ENCODE assay signal across 8 mouse cellular contexts in the genomic region with DNA sequence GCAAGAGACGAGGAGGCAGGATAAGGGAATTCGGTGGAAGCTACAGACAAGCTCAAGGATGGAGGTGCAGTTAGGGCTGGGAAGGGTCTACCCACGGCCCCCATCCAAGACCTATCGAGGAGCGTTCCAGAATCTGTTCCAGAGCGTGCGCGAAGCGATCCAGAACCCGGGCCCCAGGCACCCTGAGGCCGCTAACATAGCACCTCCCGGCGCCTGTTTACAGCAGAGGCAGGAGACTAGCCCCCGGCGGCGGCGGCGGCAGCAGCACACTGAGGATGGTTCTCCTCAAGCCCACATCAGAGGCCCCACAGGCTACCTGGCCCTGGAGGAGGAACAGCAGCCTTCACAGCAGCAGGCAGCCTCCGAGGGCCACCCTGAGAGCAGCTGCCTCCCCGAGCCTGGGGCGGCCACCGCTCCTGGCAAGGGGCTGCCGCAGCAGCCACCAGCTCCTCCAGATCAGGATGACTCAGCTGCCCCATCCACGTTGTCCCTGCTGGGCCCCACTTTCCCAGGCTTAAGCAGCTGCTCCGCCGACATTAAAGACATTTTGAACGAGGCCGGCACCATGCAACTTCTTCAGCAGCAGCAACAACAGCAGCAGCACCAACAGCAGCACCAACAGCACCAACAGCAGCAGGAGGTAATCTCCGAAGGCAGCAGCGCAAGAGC. TPM values are rescaled to one million over a fixed set of nuclear protein-coding genes. Genes with fewer than 3 reads are reported as not detected.
DNase-seq lines count a peak whose midpoint lies in the region; ATAC-seq and TF ChIP-seq lines count a peak whose summit lies in the region.

No protein-coding gene starts in this region.

- 19% methylated on average over 30 of the region's 30 CpGs for WGBS in intestine, embryonic 16.5 days
- WGBS in liver, postnatal 0 days (ENCODE audit: insufficient replicate concordance), result 25% methylated on average over 23 of the region's 30 CpGs

- H3K4me2 ChIP-seq in intestine, embryonic 16.5 days (ENCODE audit: low read depth, low read length), result peak overlapping the region; percentile 60
- H3K4me2 ChIP-seq in liver, postnatal 0 days (ENCODE audit: low read depth, low read length), result peak overlapping the region; percentile 18; the same call in 1 of the 2 replicates

- peak; percentile 5 for DNase-seq in thymus, postnatal 14 days
- no peak for DNase-seq in thymus, postnatal 10 days (ENCODE audit: low spot score in 2 of 2)
- DNase-seq in liver, postnatal 0 days, result peak; percentile 10
- peak; percentile 36 for DNase-seq in right cerebral cortex, postnatal 25 days
- DNase-seq in ovary, postnatal 14 days (ENCODE audit: low spot score), result no peak

- TF ChIP-seq POLR2A in cortical plate, adult 2 months (IDR thresholded peaks at IDR 0.05; ENCODE audit: extremely low read depth, insufficient read depth, low read length), result no peak

- H3K4me3 ChIP-seq in cortical plate, adult 2 months (ENCODE audit: insufficient read depth, low read length), result peak overlapping the region; percentile 72
- peak overlapping the region; percentile 36 for H3K4me3 ChIP-seq in intestine, embryonic 16.5 days (ENCODE audit: low read length)
- no peak overlapping the region for H3K4me3 ChIP-seq in liver, postnatal 0 days (ENCODE audit: low read depth, low read length)

- H3K9me3 ChIP-seq in intestine, embryonic 16.5 days (ENCODE audit: control insufficient read depth, low read length), result no peaks in the 10 kb centered on the region
- no peaks in the 10 kb centered on the region for H3K9me3 ChIP-seq in liver, postnatal 0 days (ENCODE audit: low read length)

- H3K4me1 ChIP-seq in cortical plate, adult 2 months (ENCODE audit: control insufficient read depth, insufficient read depth, low read length), result no peaks in the 10 kb centered on the region
- no peaks in the 10 kb centered on the region; the same call in 1 of the 2 replicates for H3K4me1 ChIP-seq in intestine, embryonic 16.5 days (ENCODE audit: control insufficient read depth, insufficient read depth, low read length)
- no peaks in the 10 kb centered on the region for H3K4me1 ChIP-seq in liver, postnatal 0 days (ENCODE audit: insufficient read depth)

- no peak overlapping the region for H3K9ac ChIP-seq in intestine, embryonic 16.5 days (ENCODE audit: low read depth, low read length)
- no peak overlapping the region for H3K9ac ChIP-seq in liver, postnatal 0 days (replicated peaks)

- no peak for TF ChIP-seq EP300 in liver, postnatal 0 days (IDR thresholded peaks at IDR 0.05; ENCODE audit: low read depth)

- ATAC-seq in granulocyte monocyte progenitor cell, adult 5-6 weeks (replicated peaks; ENCODE audit: poor library complexity, severe bottlenecking), result peak; percentile 31; the same call in 1 of the 2 replicates
- 0 out of 2 replicates have a peak, but pooled peaks have one; percentile 33 for ATAC-seq in intestine, embryonic 16.5 days
- ATAC-seq in liver, postnatal 0 days, result no peak

- H3K36me3 ChIP-seq in intestine, embryonic 16.5 days (ENCODE audit: control insufficient read depth, insufficient read depth, low read length), result no peaks in the 10 kb centered on the region
- H3K36me3 ChIP-seq in liver, postnatal 0 days (replicated peaks; ENCODE audit: insufficient read depth, low read length), result no peaks in the 10 kb centered on the region

- peaks cover 27% of the 10 kb centered on the region for H3K27me3 ChIP-seq in intestine, embryonic 16.5 days (replicated peaks; ENCODE audit: control insufficient read depth, insufficient read depth, low read length)
- H3K27me3 ChIP-seq in liver, postnatal 0 days (ENCODE audit: insufficient read depth, low read length), result peaks cover 26% of the 10 kb centered on the region

- H3K27ac ChIP-seq in cortical plate, adult 2 months (ENCODE audit: insufficient read depth, low read length), result peak overlapping the region; percentile 40; the same call in 1 of the 2 replicates
- H3K27ac ChIP-seq in intestine, embryonic 16.5 days (ENCODE audit: low read length), result no peak overlapping the region
- no peak overlapping the region for H3K27ac ChIP-seq in liver, postnatal 0 days (ENCODE audit: low read depth)

- no peak for TF ChIP-seq CTCF in cortical plate, adult 2 months (IDR thresholded peaks at IDR 0.05; ENCODE audit: extremely low read depth, insufficient read depth, low read length)
- no peak for TF ChIP-seq CTCF in liver, postnatal 0 days (IDR thresholded peaks at IDR 0.05; ENCODE audit: low read depth)

RNA-seq across cellular contexts. Expression of a gene that starts 1.3 kb away (rescaled TPM):
- polyA plus RNA-seq in cortical plate, adult 2 months (2012; rRNA removed), result 2.9 and 3.5 TPM in 2 replicates
- total RNA-seq in granulocyte monocyte progenitor cell, adult 5-6 weeks (2014; fragmentation: Nextera tagmentation), result not detected in 2 replicates
- not detected in 2 replicates for total RNA-seq in granulocyte monocyte progenitor cell, adult 5-6 weeks (2017)
- polyA plus RNA-seq in intestine, embryonic 16.5 days (2015; fragmentation: Nextera tagmentation; extraction: Ambion mirVana), result 0.16 and 0.18 TPM in 2 replicates
- polyA plus RNA-seq in liver, postnatal 0 days (2015; fragmentation: Nextera tagmentation; extraction: Ambion mirVana), result 0.01 TPM in 2 replicates

Comparison
In these comparisons a context has a peak if more than half of its experiments do, and no peak if none do; other contexts are left out.
1. DNase-seq: peak in thymus, postnatal 14 days (single experiment), liver, postnatal 0 days (single experiment) and right cerebral cortex, postnatal 25 days (single experiment); none in thymus, postnatal 10 days (0 of 2) and ovary, postnatal 14 days (single experiment).